Mouse (Mus musculus): ENCODE results near the gene Bbs1.
"Not testable (repeated sequence)": the region's sequence is repeated elsewhere in the genome, so short reads cannot be mapped to it uniquely, and the experiment has no call there.

Gene Bbs1

DNA sequence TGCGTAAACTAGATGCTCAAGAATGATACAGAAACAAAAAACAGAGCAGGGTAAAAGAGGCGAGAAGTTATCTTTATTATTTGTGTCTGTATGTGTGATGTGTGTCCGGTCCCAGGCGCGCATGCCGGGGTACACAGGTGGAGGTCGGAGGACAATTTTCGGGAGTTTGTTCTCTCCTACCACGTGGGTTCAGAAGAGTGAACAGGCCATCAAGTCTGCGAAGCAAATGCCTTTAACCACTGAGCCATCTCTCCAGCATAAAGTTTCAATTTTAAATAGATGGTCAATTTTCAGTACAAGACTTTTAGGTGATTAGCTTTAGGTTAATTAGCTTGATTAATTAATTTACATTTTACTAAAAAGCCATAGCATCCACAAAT is 27.1 kb downstream of the Bbs1 start:
- DNase-seq: no peak

DNA sequence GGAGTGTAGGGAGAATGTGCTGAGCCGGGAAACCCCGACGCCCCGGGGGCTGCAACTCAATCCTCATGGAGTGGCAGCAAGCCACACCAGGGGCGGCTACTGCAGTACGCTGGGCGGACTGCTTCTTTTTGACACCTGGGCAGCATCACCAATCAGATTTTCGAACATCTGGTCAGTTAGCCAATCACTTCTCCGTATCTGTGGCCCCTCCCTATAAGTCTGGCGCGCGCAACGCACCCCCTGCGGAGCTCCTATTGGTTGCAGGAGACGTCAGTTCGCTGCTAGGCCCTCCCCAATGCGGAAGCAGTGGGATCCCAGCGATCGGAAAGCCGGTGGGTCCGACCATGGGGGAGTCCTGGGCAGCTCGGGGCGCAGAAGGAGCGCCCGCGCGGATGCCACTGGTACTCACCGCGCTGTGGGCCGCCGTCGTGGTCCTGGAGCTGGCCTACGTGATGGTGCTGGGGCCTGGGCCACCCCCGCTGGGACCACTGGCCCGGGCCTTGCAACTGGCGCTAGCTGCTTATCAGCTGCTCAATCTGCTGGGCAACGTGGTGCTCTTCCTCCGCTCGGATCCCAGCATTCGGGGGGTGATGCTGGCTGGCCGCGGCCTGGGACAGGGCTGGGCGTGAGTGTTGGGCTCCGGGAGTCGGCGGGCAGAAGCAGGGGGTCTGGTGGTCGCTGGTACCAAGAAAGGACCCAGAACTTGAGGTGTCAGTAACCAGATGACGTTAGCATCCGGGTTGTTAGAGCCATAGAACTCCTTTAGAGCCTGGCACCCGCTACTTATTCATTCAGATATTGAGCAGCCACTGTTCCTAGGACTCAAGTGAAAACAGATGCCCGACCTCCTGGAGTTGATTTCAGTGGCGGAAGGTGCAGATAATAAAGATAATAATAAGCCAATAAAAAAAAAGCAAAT is 27.8 kb downstream of the Bbs1 start, which contains the start of gene Zdhhc24:
Gene Zdhhc24, plus strand, starts transcription at position 264 of the 919 bp plus-strand sequence.
- DNase-seq: peak; percentile 97

DNA sequence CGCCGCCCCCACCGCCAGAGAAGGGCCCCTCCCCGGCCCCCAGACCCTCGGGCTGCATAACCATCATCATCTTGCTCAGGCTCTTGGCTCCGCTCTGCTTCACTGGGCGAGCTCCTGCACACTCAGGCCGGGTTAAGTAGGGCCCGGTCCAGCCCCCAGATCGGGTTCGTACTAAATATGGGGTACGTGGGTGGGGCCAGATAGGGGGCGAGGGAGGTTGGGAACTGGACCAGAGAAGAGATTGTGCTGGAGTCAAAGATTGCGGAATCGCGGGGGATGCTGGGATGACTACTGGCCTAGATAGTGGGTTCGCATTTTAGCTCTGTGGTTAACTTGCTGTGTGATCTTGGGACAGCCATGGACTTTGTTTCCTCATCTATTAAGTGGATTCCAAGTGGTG is 28.6 kb downstream of the Bbs1 start, which contains the start of gene Actn3:
Gene Actn3, minus strand, starts transcription at position 125 of the 400 bp plus-strand sequence.
- DNase-seq: peak; percentile 33

DNA sequence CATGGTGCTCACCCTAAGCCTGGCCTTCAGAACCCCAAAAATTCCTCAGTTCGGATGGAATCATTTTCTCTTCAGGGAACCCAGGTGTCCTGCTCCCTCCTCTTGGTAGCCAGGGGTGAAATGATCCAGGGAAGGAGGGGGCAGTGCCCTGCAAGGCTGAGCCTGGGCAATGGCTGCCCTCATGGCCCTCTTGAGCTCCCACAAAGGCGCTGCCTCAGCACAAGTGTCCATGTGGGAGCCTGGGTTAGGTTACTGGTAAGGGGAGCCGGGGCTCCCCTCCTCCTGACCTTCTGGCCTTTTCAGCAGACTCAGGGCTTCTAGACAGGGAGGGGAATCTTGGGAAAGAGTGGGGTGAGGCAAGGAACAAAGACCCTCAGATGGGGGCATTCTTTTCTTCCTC is 29.7 kb downstream of the Bbs1 start:
- DNase-seq: no peak

DNA sequence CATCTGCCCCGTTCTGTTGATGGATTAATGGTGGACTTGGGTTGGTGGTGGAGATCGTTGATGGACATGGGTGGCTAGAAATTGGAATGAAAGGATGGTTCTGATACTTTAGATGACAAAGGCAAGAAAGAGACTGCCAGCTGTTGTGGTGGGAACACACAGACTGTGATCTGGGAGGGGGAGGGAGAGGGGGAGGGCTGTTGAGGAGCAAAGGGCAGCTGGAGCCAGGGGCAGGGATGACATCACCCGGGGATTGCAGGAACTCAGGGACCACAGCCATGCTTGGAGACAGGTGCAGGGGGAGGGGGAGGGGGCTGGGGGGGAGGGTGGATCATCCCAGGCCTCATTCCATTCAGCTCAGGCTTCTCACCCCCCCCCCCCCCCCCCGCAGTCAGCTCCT is 30.2 kb downstream of the Bbs1 start:
- DNase-seq: no peak

DNA sequence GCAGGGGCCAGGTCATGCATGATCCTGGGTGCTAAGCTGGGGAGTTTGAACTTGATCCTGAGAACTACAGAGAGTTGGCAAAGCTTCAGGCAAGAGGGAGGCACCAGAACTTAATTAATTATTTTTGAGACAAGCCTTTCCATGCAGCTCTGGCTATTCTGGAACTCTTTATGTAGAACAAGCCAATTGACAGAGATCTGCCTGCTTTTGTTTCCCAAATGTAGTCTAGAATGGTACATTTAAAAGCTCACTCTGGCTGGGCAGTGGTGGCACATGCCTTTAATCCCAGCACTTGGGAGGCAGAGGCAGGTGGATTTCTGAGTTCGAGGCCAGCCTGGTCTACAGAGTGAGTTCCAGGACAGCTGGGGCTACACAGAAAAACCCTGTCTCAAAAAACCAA is 31.8 kb downstream of the Bbs1 start:
- DNase-seq: not testable (repeated sequence)

DNA sequence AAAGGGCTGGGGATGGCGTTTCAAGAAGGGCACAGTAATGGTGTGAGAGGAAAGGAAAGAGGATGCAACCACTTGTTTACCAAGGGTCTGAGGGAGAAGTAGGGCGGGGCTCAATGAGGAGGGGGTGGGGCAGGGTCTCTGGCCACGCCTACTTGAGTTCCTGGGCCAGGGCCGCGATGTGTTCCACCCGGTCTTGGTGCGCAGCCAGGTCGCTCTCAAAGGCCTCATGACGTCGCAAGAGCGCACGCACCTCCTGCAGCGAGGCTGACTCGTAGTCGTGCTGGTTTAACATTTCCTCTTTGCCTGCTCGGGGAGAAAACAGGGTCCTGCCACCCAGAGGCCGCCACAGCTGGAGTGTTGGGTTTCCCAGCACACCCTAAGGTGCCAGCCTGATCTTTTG is 41.3 kb downstream of the Bbs1 start:
- DNase-seq: no peak

DNA sequence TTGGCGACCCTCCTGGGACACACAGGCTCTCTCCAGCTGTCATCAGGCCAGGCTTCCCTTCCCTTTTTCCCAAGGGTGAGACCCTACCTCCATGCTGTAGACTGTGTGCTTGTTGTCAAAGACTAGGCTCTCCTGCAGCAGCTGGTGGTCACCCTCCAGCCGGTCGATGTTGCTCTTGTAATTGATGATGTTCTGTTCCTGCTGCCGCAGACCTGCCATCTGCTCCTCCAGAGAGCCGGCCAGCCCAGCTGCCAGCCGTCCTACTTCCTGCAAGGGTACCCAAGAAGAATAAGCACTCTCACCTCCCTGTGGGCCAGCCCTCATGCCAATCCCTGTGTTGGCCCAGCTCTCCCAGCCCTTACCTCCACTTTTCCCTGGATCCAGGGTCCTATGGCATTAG is 43.4 kb downstream of the Bbs1 start:
- no peak for DNase-seq

DNA sequence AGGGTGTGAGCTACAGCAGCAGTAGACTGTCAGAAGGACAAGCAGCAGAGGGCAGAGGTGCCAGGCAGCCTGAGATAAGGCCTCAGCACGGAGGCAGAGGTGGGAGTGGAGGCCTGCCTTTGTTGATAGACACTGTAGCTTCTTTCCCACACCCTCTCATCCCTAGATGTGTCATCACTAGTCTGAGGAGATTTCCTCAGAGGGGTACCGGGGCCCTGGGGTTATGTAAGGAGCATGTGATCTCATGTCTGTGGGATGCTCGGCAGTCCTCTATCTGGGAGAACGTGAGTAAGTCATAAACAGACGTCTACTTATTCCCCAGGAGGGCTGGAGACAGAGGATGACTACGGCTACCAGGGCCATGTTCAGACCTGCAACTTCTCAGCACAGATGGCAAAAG is 47.3 kb downstream of the Bbs1 start:
- peak; percentile 90 for DNase-seq

DNA sequence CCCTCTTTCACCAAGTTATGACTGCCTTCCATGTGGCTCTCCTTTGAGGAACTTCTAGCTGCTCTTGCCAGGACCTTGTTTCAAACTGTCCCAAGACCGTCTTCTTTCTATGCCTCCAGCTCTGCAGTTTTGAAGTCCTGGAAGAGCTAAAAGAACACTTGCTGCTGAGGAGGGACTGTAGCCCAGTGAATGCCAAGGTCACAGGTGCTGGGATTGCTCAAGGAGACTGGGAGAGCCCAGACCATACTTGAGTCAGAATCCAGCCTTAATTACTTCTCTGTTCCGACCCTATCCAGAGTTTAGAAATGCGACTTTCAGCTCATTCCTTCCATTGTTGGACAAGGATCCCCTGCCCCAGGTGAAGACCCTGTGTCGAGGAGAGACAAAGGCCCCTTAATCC is 50.5 kb downstream of the Bbs1 start:
- no peak for DNase-seq

DNA sequence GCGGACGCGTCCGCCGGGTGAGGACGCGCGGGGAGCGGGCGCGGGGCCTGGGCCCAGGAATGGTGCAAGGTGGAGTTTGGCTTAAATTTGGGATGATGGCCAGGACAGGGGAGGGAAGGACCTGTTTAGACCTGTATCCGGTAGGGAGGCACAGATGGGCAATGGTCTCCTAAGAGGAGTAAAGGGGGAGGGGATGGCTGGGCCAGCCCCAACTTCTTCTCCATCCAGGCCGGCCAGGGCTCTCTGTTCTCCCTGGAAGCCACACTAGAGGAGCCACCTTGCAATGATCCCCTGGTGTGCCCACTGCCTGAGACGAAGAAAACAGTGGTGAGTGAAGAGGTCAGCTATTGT is 51.0 kb downstream of the Bbs1 start:
- no peak for DNase-seq

DNA sequence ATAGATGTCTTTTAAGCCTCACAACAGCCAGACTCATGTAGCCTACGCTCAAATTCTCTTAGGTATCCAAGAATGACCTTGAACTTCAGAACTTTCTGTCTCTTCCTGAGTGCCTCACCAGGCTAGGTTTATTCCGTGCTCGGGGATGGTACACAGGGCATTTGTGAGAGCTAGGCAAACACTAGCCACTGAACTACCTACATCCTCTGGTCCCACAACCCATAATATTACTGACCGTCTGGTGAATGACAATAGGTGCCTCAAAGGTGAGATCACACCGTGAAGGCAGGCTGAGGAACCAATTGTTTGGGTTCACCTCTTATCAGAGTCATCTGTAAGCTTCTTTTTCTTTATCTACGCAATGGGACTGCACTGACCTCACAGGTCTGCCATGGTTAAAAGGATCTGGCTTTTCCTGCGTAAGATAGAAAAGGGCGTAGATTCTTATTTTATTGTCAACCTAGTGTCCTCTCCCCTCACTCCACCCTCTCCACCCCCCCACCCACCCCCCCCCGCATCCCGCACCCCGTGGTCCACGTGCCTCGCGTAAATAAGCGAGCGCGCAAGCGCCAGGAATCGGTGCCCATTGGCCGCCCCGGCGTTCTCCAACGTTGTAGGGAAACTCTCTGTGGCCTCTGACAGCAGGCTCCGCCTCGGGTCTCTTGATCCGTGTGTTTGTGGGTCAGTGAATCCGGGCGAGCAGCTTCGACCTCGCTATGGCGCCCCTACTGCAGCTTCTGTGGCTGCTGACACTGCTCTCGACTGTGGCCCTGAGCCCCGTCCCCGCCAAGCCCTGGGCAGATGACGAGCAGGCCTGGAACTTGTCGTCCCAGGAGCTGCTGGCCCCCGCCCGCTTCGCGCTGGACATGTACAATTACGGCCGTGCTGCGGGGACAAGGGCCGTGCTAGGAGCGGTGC is 51.6 kb downstream of the Bbs1 start, which contains the start of gene Ctsf:
Gene Ctsf, plus strand, starts transcription at position 579 of the 918 bp plus-strand sequence.
- DNase-seq: peak; percentile 81

DNA sequence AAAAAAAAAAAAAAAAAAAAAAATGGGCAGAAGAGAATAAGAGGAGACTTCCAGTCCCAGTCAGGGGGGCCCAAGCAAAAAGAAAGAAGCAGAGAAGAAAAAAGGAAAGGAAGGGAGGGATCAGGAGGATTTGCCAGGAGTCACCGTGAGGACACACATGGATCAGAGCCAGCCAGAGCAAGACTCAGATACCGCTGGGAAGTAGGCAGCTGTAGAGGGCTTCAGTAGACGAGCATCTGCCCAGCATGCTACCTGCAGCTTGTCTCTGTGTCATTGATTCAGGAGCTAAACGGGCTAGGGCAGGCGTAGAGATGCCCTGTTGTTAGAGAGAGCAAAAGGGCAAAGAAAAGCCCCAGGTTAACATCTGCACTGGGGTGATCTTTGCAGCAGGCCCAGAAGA is 56.1 kb downstream of the Bbs1 start:
- no peak for DNase-seq

DNA sequence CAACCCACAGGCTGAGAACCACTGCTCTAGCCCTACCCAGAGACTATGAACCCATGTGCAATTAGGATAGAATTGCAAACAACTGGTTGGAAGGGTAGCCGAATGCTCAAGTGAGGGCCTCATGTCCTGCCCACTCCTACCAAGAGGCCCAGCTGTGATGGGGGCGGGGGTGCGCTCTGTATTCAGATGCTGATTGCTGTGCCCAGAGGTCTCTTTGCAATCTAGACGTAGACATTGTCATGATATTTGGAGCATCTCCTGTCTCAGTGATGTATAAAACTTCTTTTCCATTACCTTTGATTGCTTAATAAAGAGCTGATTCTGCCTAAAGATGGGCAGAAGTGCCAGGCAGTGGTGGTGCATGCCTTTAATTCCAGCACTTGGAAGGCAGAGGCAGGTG is 56.6 kb downstream of the Bbs1 start:
- DNase-seq: no peak

DNA sequence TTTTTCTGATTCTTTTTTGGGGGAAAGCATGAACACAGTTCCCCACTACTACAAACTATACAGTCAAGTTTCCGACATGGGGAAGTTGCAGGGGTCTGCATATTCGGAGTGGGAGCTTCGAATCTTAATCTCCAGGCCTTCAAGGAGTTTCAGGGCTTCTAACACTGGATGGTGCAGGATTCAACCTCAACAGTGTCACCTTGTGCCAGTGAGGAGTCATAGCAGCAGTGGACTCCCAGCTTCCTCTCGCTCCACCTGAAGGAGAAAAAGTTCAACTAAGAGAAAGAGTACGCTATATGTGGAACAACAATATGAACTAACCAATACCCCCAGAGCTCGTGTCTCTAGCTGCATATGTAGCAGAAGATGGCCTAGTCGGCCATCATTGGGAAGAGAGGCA is 58.9 kb downstream of the Bbs1 start:
- peak; percentile 29 for DNase-seq

DNA sequence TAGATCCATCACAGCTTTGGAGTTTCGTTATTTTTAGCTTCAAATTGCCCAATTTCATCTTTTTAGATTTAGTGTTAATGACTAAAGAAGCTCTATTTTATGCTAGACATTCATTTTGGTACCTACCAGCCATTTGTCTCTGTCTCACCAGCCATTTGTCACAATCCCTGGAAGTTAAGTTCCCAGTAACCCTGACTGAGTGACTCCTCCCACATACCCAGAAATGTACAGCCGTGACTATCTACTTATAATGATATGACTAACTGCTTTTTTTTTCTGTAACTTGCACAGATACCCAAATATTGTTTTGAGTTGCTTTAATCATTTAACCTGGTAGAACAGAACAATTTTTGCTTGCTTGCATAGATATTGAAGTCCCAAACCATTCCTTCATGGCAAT is 60.6 kb downstream of the Bbs1 start:
- DNase-seq: no peak

DNA sequence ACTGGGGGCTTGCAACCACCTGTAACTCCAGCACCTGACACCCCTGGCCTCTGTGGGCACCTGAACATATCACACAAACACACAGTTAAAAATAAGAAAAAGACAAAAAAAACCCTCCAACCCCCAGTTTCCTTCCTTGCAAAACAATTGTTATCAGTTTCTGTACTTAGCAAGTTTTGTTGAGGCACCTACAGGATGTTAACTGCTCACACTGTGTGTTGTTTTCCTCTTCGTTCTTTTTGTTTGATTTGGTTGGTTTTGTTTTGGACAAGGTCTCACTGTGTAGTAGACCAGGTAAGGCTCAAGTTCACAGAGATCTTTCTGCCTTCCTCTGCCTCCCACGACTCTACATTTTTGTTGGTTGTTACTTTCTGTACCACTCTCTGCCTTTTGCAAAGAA is 63.8 kb downstream of the Bbs1 start:
- DNase-seq: no peak

DNA sequence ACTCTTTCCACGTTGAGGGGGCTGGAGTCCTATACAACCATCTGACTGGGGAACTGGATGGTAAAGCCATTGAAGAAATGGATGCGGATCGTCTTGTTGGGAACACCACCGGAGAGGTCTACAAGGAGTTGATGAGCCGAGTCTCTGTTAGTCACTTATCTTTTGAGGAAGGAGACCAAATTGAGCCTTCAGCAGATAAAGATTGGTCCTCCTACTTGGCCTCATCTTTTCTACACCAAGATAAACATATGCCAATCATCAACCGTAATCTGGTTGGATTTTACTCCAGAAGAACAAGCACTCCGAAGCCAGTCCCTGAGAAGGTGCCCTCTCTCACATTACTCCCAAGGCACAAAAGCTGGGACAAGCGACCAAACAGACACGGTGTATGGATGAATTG is 65.6 kb downstream of the Bbs1 start:
- DNase-seq: no peak

DNA sequence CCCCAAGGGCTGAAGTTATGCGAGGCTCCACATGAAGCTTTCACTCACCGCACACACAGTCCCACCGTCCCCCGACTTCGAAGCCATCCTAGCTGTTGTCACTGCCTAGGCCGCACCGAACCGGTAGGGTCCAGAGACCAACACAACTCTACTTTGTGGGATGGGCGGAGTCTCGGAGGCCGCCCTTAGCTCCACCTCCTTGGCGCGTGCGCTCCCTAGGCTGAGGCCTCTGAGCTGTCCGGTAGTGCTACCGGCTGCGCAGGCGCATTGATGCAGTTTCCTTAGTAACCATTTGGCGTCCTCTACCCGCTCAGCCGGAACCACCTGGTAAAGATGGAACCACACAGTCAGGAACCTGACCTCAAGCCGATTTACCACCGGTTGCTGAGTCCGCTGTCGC is 67.3 kb downstream of the Bbs1 start, which contains the start of the genes Ccs and Ccdc87:
Gene Ccs, minus strand, starts transcription at position 184 of the 400 bp plus-strand sequence.
Gene Ccdc87, plus strand, starts transcription at position 218 of the 400 bp plus-strand sequence.
- DNase-seq: peak; percentile 97

DNA sequence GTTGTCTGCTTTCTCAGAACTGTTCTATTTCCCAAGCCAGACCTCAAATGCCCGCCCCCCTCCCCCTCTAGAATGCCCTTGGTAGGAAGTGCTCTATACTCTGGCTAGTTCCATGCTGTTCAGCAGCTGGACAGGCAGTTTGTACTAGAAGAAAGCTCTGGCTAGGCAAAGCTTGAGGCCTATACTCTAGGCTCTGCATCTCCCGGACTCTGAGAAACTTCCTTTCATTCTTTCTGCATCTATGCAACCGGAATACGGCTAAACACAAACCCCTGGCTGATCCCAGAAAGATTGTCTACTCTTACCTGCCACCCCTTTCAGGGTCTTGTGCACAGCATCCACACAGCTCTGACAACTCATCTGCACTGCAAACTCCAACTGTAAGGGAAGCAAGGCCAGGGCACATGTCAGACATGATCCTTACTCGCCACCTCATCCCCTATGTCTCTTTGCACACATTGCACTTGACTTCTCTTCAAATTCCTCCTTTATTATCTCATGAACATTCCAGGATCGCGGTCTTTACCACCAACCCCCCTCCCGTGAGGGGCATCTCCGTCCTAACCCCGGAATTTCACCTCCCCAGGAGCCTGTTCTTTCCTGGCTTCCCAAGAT is 67.8 kb downstream of the Bbs1 start:
- DNase-seq: no peak

DNA sequence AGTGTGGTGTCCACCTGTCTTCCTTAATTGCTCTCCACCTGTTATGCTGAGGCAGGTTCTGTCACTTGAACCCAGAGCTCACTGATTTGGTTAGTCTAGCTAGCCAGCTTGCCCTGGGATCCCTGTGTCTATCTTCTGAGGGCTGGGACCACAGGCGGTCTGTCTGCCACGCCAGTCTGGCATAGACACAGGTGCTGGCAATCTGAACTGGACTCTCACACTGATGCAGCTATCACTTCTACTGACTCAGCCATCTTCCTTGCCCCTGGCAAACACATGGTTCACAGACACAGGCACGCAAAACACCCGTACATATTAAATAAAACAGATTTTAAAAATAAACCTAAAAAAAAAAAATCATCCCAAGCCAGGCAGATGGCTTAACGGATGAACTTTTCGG is 69.4 kb downstream of the Bbs1 start:
- no peak for DNase-seq
